Mouse (Mus musculus) G1E-ER4 (cell line): ENCODE results near the gene Dnajb12. TPM values are rescaled to one million over a fixed set of nuclear protein-coding genes. Genes with fewer than 3 reads are reported as not detected.

Source experiments
- GATA1 ChIP-seq: IDR thresholded peaks from one replicate; pipeline ENCODE4 v1.8.0; 2012; ENCODE audit warnings: low read length, inconsistent platforms
- polyA plus RNA-seq: library from polyadenylated mRNA; stranded (reverse); fragments of >175 nt; gene quantifications from 2 replicates; pipeline ENCODE4 v1.2.3, GENCODE M21; 2012

The Dnajb12 gene
- polyA plus RNA-seq, 1 experiment = 33.1 TPM

- no peak for TF ChIP-seq GATA1
Observed at GRCm38 (mm10) chr10:59885174-59886080, 6.1 kb downstream of the Dnajb12 start.

GRCm38 (mm10) chr10:59886081-59886466 is 6.7 kb downstream of the Dnajb12 start:
- no peak for TF ChIP-seq GATA1

GRCm38 (mm10) chr10:59887432-59887831 is 8.1 kb downstream of the Dnajb12 start:
- no peak for TF ChIP-seq GATA1

GRCm38 (mm10) chr10:59889339-59889738 is 10.0 kb downstream of the Dnajb12 start:
- TF ChIP-seq GATA1 = no peak

GRCm38 (mm10) chr10:59889953-59890751 is 10.8 kb downstream of the Dnajb12 start:
- no peak for TF ChIP-seq GATA1

- TF ChIP-seq GATA1 = no peak
Observed at GRCm38 (mm10) chr10:59892977-59893376, 13.6 kb downstream of the Dnajb12 start.

- TF ChIP-seq GATA1 = no peak
Observed at GRCm38 (mm10) chr10:59894251-59895160, 15.2 kb downstream of the Dnajb12 start.

GRCm38 (mm10) chr10:59895460-59896186 is 16.3 kb downstream of the Dnajb12 start:
- TF ChIP-seq GATA1 = no peak

- no peak for TF ChIP-seq GATA1
Observed at GRCm38 (mm10) chr10:59896211-59896610, 16.9 kb downstream of the Dnajb12 start.

GRCm38 (mm10) chr10:59896911-59897331 is 17.6 kb downstream of the Dnajb12 start:
- no peak for TF ChIP-seq GATA1

GRCm38 (mm10) chr10:59897511-59897910 is 18.2 kb downstream of the Dnajb12 start:
- TF ChIP-seq GATA1 = no peak

- no peak for TF ChIP-seq GATA1
Observed at GRCm38 (mm10) chr10:59898180-59898778, 18.9 kb downstream of the Dnajb12 start.

- TF ChIP-seq GATA1 = no peak
Observed at GRCm38 (mm10) chr10:59898935-59899334, 19.6 kb downstream of the Dnajb12 start.
